Comparison of ENCODE assay signal across 20 mouse cellular contexts in the genomic region with DNA sequence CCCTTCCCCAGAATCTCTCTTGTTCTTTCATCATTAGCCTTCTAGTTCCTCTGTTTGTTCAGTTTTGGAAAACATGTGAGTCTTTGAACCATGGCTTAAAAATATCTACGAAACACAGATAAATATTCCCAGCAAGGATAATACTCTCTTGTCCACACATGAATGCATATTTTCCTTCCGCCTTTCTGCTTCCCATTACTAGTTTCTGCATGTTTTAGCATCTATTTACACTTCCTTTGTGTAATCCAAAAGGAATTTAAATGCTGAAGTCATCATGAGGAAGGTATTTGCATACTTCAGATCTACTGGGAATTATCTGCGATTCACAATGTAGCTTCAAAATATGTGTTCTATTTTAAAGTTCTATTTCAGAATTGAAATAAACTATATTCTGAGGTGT.
"Had no signal": no experiment of that assay in that cellular context is flagged by ENCODE, and none has a peak within 500 bp of the region (broad histone marks: within the 10 kb centered on the region; RNA-seq: fewer than 3 reads in every experiment).

No protein-coding gene starts in this region.

- H3K9me3 ChIP-seq: limb, embryonic 12.5 days; limb, embryonic 15.5 days; midbrain, embryonic 12.5 days; stomach, embryonic 15.5 days had no signal

- ATAC-seq: liver, postnatal 0 days; lung, postnatal 0 days had no signal

- H3K36me3 ChIP-seq: limb, embryonic 12.5 days; limb, embryonic 15.5 days; midbrain, embryonic 12.5 days; stomach, embryonic 15.5 days had no signal

- DNase-seq: kidney, adult 2 months; kidney, postnatal 25 days; layer of hippocampus, postnatal 36 days; left cerebral cortex, postnatal 4 days; liver, postnatal 0 days; lung, embryonic 14.5 days; right cerebral cortex, postnatal 25 days; spleen, adult 18-20 months; thymus, postnatal 36 days had no signal

- H3K27me3 ChIP-seq: limb, embryonic 12.5 days; limb, embryonic 15.5 days; megakaryocyte, embryonic 14.5 days; midbrain, embryonic 12.5 days; stomach, embryonic 15.5 days had no signal

- H3K4me3 ChIP-seq: layer of hippocampus, adult 2 months; left cerebral cortex, adult 2 months; limb, embryonic 12.5 days; limb, embryonic 15.5 days; megakaryocyte, embryonic 14.5 days; midbrain, embryonic 12.5 days; stomach, embryonic 15.5 days had no signal

- H3K4me2 ChIP-seq: limb, embryonic 12.5 days; limb, embryonic 15.5 days; liver, embryonic 11.5 days; lung, embryonic 14.5 days; midbrain, embryonic 12.5 days; stomach, embryonic 15.5 days had no signal

- H3K9ac ChIP-seq: limb, embryonic 12.5 days; limb, embryonic 15.5 days; liver, embryonic 14.5 days; liver, postnatal 0 days; lung, embryonic 14.5 days; midbrain, embryonic 12.5 days; stomach, embryonic 15.5 days had no signal

- H3K27ac ChIP-seq: kidney, postnatal 0 days; layer of hippocampus, adult 2 months; left cerebral cortex, adult 2 months; limb, embryonic 12.5 days; limb, embryonic 15.5 days; liver, embryonic 14.5 days; midbrain, embryonic 12.5 days; stomach, embryonic 15.5 days had no signal

- H3K4me1 ChIP-seq: limb, embryonic 12.5 days; limb, embryonic 15.5 days; megakaryocyte, embryonic 14.5 days; stomach, embryonic 15.5 days had no signal
